Mouse (Mus musculus): ENCODE measurements around the gene Ptpn11.

DNA sequence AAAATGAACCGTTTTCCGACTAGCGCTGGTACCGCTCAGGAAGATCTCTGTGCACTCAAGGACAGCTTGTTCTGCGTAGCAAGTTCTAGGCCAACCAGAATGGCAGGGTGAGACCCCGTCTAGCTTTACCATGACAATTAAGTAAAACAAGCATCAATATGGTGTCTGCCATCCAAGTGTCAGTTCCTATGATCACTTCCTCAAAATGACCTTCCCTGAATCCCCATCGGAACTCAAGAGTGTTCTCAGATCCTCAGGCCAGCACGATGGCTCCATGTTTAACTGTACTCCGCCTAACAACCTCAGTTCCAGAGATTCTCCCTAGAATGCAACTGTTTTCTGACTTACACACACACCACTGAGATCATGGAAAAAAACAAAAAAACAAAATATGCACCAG lies 2.9 kb downstream of the Ptpn11 start:
- TF ChIP-seq POLR2A (IDR thresholded peaks at IDR 0.05; ENCODE audit: insufficient read length, low read depth) (no peak), TCF3 (IDR thresholded peaks at IDR 0.05; ENCODE audit: insufficient read length, low read depth) (no peak), MAX (IDR thresholded peaks at IDR 0.05; ENCODE audit: low read depth) (no peak), POLR2AphosphoS2 (IDR thresholded peaks at IDR 0.05; ENCODE audit: insufficient read length, low read depth) (no peak), TCF12 (IDR thresholded peaks at IDR 0.05; ENCODE audit: insufficient read depth, poor library complexity, severe bottlenecking) (no peak), MYOD1 (IDR thresholded peaks at IDR 0.05; ENCODE audit: control insufficient read depth in 1 of 3, insufficient read length in 2 of 3, low read depth in 2 of 3) (no peak), USF1 (IDR thresholded peaks at IDR 0.05; ENCODE audit: low read depth) (no peak)

All from myocyte (in vitro differentiated cells).